Mouse (Mus musculus) C2C12 (cell line): ENCODE measurements at regions not wholly inside any gene's neighbourhood (a gene's known extent, or its start where the extent isn't known, plus 50 kb on each side); places are given as distances from the start of the nearest gene placed in this dataset.

Experiments used
- CTCF ChIP-seq: IDR thresholded peaks from one replicate; pipeline ENCODE4 v1.5.1; 2011; ENCODE audit not compliant: control insufficient read depth, insufficient read depth, insufficient read length
- MAX ChIP-seq: IDR thresholded peaks from one replicate; pipeline ENCODE4 v1.6.1; 2011; ENCODE audit warnings: mild to moderate bottlenecking, control low read depth
- MYOD1 ChIP-seq: IDR thresholded peaks from one replicate; pipeline ENCODE4 v1.6.1; 2011; ENCODE audit warnings: low read depth; ENCODE audit not compliant: control insufficient read depth, insufficient read length
- USF1 ChIP-seq: IDR thresholded peaks from one replicate; pipeline ENCODE4 v1.6.1; 2011; ENCODE audit warnings: low read depth, mild to moderate bottlenecking, control low read depth, moderate library complexity

DNA sequence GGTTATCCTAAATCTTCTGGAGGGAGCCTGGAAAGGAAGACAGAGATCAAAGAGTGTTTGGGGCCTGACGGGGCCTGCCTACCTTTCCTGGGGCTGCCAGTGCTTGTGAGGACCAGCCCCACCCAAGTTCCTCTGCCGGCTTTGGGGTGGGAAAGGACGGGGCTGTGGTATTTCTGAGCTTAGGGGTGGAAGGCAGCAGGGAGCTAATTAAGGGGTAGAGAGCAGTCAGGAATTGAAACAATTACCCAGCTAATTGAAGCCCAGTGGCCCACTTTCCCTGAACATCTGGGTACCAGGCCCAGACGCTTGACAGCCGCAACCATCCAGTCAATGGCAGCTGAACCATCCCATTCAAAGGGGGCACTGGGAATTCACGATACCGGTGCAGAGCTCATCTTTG is 101.2 kb upstream of the Mycn start:
- TF ChIP-seq CTCF (no peak), MAX (no peak), USF1 (no peak), MYOD1 (no peak)
